Mouse (Mus musculus) CH12.LX (cell line): Measurements from ENCODE around the gene Rab15.

Experiments used
- CHD2 ChIP-seq: IDR thresholded peaks from 2 replicates; pipeline ENCODE4 v1.6.1; 2011; ENCODE audit warnings: low read length, improper control_type of control experiment
- CTCF ChIP-seq, 2 experiments: IDR thresholded peaks in 1 of 2; conservative IDR thresholded peaks in 1 of 2; 2 replicates each; pipeline ENCODE4 v1.5.1; 2011 to 2012; ENCODE audit warnings: low read depth in 2 of 2, low read length in 2 of 2, improper control_type of control experiment in 1 of 2, inconsistent platforms in 1 of 2, mild to moderate bottlenecking in 1 of 2, moderate library complexity in 1 of 2
- EP300 ChIP-seq: IDR thresholded peaks from 2 replicates; pipeline ENCODE4 v1.6.1; 2011; ENCODE audit warnings: low read length, improper control_type of control experiment
- GABPA ChIP-seq: IDR thresholded peaks from 2 replicates; pipeline ENCODE4 v1.6.1; 2012; ENCODE audit warnings: low read depth, low read length, improper control_type of control experiment, inconsistent platforms; ENCODE audit not compliant: insufficient replicate concordance
- MAZ ChIP-seq: IDR thresholded peaks from 2 replicates; pipeline ENCODE4 v1.6.1; 2012; ENCODE audit warnings: low read depth, mild to moderate bottlenecking, inconsistent platforms, low read length, improper control_type of control experiment, moderate library complexity
- RCOR1 ChIP-seq: conservative IDR thresholded peaks from 2 replicates; pipeline ENCODE4 v1.6.1; 2012; ENCODE audit warnings: low read depth, mild to moderate bottlenecking, inconsistent platforms, low read length, improper control_type of control experiment
- SMC3 ChIP-seq: IDR thresholded peaks from 2 replicates; pipeline ENCODE4 v1.6.1; 2011; ENCODE audit warnings: low read depth, low read length, improper control_type of control experiment
- TBP ChIP-seq: conservative IDR thresholded peaks from 2 replicates; pipeline ENCODE4 v1.6.1; 2011; ENCODE audit warnings: low read depth, low read length, improper control_type of control experiment
- ZKSCAN1 ChIP-seq: IDR thresholded peaks from 2 replicates; pipeline ENCODE4 v1.6.1; 2012; ENCODE audit warnings: low read depth, inconsistent platforms, low read length, improper control_type of control experiment, borderline replicate concordance

- TF ChIP-seq CTCF (conservative IDR thresholded peaks at IDR 0.05 in 1 of 2, IDR thresholded peaks at IDR 0.05 in 1 of 2; ENCODE audit: low read depth in 2 of 2, low read length in 2 of 2) (no peak), TBP (no peak), ZKSCAN1 (no peak), RCOR1 (no peak), GABPA (no peak), SMC3 (no peak), EP300 (no peak), MAZ (no peak), CHD2 (no peak)
These were observed 42.6 kb upstream of the Rab15 start for GRCm38 (mm10) chr12:76865266-76865665.
